Mouse (Mus musculus) macrophage (primary cell): ENCODE measurements around the gene Gm3336. TPM values are rescaled to one million over a fixed set of nuclear protein-coding genes. Genes with fewer than 3 reads are reported as not detected.

ENCODE experiments used
- H3K27ac ChIP-seq: fragments of 350-480 bp; formaldehyde crosslinking; 2 replicates; pipeline ENCODE4 v1.9.0; 2021
- H3K36me3 ChIP-seq: fragments of 350-480 bp; formaldehyde crosslinking; 2 replicates; pipeline ENCODE4 v1.9.0; 2021; ENCODE audit errors: inconsistent target
- H3K4me3 ChIP-seq: fragments of 350-480 bp; formaldehyde crosslinking; 2 replicates; pipeline ENCODE4 v1.9.0; 2021; ENCODE audit errors: inconsistent target
- H3K79me2 ChIP-seq: fragments of 350-480 bp; formaldehyde crosslinking; 2 replicates; pipeline ENCODE4 v1.9.0; 2021; ENCODE audit errors: inconsistent target
- WGBS: methylation state at CpG from one replicate; pipeline ENCODE4 v1.1.7; 2026; ENCODE audit warnings: inconsistent platforms; ENCODE audit not compliant: missing documents; 5-methylcytosine and 5-hydroxymethylcytosine counted together
- polyA plus RNA-seq: library from polyadenylated mRNA; stranded (reverse); fragments of 250-400 nt; gene quantifications from 3 replicates; pipeline ENCODE4 v1.2.4, GENCODE M21; 2018; ENCODE audit warnings: inconsistent platforms

Gene Gm3336
- polyA plus RNA-seq, 1 experiment from 2014 or later: not detected

DNA sequence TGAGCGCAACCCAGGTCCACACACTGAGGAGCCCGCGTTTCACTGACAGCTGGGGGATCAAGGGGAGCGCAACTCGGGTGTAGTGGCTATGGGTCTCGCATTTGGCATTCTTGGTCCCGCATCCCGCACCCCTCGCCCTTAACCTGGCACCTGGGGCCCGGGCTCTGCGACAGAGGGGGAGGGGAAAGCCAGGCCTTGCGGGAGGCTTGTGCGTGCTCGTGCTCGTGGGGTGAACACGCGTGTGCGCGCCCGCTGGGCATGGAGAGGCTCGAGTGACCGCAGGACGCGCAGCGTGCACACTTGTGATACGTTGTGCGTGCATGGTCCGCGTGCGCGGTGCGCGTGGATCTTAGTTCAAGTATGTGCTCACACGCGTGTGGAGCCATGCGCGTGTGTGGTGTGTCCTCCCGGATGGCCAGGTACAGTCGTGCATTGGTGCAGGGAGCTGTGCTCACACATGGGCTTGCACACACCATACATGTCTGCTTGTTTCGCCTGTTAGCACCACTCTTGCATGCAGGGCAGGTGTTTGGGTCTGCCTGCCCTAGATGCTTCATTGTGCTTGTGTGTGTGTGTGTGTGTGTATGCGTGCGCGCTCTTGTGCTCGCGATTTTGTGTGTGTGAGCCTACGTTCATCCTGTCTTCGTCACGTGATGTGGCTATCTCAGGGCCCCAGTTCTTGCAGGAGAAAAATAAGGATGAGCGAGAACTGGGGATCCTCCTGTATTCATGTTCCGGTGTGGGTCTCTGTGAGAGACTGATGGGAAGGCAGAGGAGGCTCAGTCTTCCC lies 36.7 kb downstream of the Gm3336 start:
- Histone ChIP-seq H3K27ac (no peak overlapping the region), H3K4me3 (peak overlapping the region; percentile 58), H3K79me2 (peaks cover 6% of the 10 kb centered on the region; the same call in 1 of the 2 replicates), H3K36me3 (peaks cover 6% of the 10 kb centered on the region; the same call in 1 of the 2 replicates)
- 14% methylated on average over 50 of the region's 50 CpGs for WGBS

DNA sequence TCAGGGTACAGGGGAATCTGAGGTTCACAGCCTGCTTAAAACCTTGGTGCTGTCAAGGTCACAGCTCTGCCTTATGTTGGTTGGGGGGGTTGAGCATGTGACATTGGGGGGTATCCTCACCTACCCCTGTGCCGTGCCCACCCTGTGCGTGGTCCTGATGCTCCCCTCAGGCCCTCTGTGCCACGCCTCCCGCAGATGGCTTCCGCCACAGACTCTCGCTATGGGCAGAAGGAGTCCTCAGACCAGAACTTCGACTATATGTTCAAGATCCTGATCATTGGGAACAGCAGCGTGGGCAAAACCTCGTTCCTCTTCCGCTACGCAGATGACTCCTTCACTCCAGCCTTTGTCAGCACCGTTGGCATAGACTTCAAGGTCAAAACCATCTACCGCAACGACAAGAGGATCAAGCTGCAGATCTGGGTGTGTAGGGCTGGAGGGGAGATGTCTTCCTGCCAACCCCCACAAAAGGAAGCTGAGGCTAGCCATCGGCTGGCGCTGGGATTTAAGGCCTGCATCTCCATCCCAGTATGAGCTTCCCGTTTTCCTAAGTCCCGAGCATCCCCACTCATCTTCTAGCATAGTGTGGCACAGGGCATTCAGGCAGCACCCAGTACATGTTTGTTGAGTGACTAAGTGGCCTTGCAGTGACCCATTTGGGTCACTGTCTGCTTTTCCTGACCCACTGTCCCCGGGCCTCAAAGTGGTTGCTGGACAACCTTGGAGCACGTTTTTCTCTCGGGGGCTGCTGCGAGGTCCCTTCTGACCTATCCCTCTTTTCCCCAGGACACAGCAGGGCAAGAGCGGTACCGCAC lies 37.5 kb downstream of the Gm3336 start:
- Histone ChIP-seq H3K79me2 (peaks cover 6% of the 10 kb centered on the region; the same call in 1 of the 2 replicates), H3K4me3 (no peak overlapping the region), H3K36me3 (peaks cover 6% of the 10 kb centered on the region; the same call in 1 of the 2 replicates), H3K27ac (no peak overlapping the region)
- 84% methylated on average over 24 of the region's 24 CpGs for whole genome bisulfite sequencing

DNA sequence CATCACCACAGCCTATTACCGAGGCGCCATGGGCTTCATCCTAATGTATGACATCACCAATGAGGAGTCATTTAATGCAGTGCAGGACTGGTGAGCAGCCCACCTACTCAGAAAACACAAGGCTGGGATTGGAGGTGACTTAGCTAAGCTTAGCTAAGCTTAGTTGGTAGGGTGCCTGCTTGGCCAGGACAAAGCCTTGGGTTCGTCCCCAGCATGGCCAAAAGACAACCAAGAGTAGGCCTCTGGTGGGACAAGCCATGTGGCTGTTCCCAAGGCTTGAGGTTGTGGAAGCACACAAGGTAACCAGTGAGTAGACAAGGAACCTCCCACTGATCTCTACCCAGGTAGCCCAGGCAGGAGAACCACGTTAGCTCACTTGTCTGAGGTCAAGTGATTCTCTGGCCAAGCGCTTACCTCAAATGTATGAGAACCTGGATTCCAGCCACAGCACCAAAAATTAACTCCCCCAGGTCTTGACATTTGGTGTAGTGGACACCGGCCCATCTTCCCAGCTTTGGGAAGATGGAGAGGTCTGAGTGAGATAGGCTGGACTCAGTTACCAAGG lies 38.2 kb downstream of the Gm3336 start:
- no peak overlapping the region for H3K4me3 ChIP-seq
- WGBS: 92% methylated on average over 6 of the region's 6 CpGs
- no peak overlapping the region for H3K27ac ChIP-seq
- peaks cover 6% of the 10 kb centered on the region; the same call in 1 of the 2 replicates for H3K79me2 ChIP-seq
- H3K36me3 ChIP-seq: peaks cover 6% of the 10 kb centered on the region; the same call in 1 of the 2 replicates

DNA sequence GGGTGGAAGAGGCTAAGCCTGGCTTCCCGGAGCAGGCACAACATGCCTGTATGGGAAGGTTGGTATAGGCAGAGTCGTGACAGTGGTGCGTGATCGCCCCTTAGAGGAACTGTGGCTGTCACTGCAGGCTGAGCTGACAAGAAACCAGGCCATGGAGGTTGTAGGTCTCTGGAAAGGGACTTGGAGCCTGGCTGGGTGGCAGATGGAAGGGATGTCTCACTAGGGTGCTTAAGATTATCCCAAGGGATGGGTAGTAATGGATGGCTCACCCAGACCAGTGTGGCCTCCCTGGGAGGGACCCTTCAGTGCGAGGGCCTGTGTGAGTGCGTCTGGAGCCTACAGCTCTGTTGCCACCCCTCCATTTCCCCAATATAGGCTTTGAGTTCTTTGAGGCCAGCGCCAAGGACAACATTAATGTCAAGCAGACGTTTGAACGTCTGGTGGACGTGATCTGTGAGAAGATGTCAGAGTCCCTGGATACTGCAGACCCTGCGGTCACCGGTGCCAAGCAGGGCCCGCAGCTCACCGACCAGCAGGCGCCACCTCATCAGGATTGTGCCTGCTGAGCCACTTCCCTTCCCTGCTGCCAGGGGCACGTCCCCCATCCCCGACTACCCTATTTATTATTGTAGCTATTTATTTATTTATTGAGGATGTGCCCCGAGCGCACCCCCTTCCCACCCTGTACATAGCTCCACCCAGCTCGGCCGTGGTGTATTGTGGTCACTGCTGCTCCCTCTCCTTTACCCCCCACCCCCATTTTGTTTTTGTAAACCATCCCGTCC lies 39.4 kb downstream of the Gm3336 start:
- Histone ChIP-seq H3K27ac (no peak overlapping the region), H3K4me3 (no peak overlapping the region), H3K36me3 (peaks cover 6% of the 10 kb centered on the region; the same call in 1 of the 2 replicates), H3K79me2 (peaks cover 6% of the 10 kb centered on the region; the same call in 1 of the 2 replicates)
- WGBS: 86% methylated on average over 19 of the region's 22 CpGs

DNA sequence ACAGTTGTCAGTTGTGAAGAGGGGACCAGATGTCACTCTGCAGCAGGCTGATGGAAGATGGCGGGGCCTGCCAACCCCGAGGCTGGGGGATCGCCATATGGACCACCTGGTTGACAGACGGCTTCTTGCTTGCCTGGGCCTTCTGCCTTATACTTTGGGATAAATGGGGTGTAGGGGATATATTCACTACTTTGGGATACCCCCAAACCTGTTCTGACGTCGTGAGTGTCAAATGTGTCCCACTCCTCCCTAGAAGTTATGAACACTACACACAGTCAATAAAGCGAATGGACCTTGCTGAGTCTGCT lies 39.9 kb downstream of the Gm3336 start:
- Histone ChIP-seq H3K27ac (no peak overlapping the region), H3K4me3 (no peak overlapping the region), H3K36me3 (peaks cover 6% of the 10 kb centered on the region; the same call in 1 of the 2 replicates), H3K79me2 (peaks cover 6% of the 10 kb centered on the region; the same call in 1 of the 2 replicates)
- WGBS: 90% methylated on average over 7 of the region's 7 CpGs

DNA sequence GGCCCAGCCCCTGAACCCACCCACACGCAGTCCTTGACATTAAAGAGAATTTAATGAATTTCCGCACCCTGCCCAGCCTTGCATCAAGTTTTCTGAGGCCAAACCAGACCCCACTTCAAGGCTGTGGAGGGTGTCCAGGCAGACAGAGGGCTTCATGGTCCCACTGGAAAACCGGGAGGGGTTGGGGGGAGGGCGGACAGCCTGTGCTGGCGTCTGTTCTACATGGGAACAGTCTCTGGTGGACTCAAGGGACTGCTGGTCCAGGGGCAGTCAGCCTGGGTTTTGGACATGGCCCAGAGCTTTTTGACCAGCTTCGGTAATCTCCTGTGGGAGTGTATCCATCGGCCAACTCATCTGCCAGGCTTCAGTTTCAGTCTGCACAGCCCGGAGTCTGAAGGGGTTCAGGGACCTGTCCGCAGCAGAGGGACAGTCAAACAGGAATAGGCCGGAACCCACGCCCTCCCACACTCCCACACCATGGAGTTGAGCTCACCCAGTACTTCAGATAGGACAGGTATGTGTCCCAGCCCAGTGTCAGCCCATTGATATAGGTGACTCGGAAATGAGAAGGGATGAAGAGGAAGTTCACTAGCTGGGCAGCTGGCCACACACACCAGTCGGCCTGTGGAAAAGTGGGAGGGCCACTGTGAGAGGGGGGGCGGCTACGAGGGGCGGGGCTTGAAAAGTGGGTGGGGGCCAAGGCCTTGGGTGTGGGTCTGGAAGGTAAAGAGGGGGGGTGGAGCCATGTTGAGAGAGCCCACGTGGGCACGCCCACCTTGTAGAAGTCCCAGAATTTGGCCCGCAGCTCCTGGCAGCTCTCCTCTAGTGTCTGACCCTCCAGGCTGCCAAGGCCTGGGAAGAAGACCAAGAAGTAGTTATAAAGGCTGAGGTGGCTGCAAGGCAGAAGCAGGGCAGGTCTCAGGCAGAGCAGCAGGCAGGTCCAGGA lies 40.5 kb downstream of the Gm3336 start:
- Histone ChIP-seq H3K27ac (no peak overlapping the region), H3K79me2 (peaks cover 6% of the 10 kb centered on the region; the same call in 1 of the 2 replicates), H3K4me3 (no peak overlapping the region), H3K36me3 (peaks cover 6% of the 10 kb centered on the region; the same call in 1 of the 2 replicates)
- 82% methylated on average over 18 of the region's 19 CpGs for WGBS

DNA sequence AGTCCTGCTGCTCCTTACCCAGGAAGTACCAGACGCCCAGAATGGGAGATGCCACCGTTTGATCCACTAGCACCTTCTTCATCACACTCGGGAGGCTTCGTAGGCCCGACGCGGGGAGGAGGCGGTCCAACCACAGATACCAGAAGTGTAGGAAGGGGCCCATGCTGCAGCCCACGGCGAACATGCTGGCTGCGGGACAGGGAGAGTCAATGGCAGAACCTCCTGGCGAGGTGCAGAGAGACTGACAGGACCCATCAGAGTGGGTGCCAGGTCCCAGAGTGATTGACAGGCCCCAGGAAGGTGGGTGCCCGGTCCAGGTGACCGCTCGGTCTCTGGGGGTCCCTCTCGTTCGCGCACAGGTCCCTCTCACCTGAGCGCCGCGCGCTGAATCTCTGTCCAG lies 42.0 kb downstream of the Gm3336 start:
- WGBS: under 1% methylated on average over 22 of the region's 22 CpGs
- Histone ChIP-seq H3K27ac (peak overlapping the region; percentile 19; the same call in 1 of the 2 replicates), H3K79me2 (peaks cover 6% of the 10 kb centered on the region; the same call in 1 of the 2 replicates), H3K4me3 (peak overlapping the region; percentile 72), H3K36me3 (peaks cover 6% of the 10 kb centered on the region; the same call in 1 of the 2 replicates)

DNA sequence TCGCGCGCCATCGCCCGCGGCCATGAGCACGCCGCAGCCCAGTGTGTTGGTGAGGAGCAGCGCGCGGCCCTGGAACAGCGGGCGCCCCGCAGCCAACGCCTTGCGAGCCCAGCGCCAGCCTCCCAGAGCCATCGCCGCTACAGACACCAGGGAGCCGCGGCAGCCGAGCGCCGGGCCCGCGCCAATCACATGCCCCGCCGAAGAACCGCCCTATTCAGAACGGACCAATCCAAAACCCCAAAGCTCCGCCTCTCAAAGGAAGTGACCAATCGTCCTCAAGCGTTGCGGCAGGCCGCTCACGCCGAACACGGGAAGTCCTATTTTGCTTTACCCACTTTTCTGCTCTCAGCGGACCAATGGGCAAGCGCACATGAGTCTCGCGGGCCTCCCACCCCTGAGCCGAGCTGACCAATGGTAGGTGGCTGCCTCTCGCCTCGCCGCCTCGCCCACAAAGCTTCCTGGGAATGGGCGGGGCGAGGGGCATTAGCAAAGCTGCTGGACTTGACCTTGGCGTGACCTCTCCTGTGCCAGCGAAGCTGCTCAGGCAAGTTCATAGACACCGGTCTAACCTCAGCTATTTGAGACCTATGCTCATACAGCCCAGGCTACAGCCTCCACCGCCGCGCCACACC lies 42.5 kb downstream of the Gm3336 start, which contains the start of gene Mpv17l2:
Gene Mpv17l2 (minus strand): TSS at position 172 of the 632 bp plus-strand sequence.
- H3K36me3 ChIP-seq: peaks cover 6% of the 10 kb centered on the region; the same call in 1 of the 2 replicates
- peak within 1 kb of the TSS; percentile 72 for H3K4me3 ChIP-seq
- H3K79me2 ChIP-seq: peaks cover 4% of the 10 kb centered on the region; the same call in 1 of the 2 replicates
- peak within 1 kb of the TSS; percentile 61 for H3K27ac ChIP-seq
- WGBS: 1% methylated on average over 55 of the region's 55 CpGs

DNA sequence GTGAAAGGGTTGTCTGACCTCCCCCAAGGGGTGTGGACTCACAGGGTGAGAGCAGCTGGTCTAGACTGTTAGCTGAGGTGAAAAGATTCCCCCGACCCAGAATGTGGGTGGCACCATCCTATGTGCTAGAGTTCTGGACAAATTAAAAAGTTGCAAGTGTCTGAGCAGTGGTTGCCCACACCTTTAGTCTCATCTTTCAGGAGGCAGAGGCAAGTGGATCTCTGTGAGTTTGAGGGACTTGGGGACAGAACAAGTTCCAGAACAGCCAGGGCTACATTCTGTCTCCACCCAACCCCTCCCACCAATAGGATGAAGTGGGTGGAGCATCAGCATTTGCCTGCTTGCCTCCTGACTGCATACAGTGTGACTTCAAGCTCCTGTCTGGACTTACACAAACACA lies 43.8 kb downstream of the Gm3336 start:
- Histone ChIP-seq H3K79me2 (peaks cover 4% of the 10 kb centered on the region; the same call in 1 of the 2 replicates), H3K27ac (no peak overlapping the region), H3K4me3 (no peak overlapping the region), H3K36me3 (peaks cover 6% of the 10 kb centered on the region; the same call in 1 of the 2 replicates)
- WGBS: no CpG with 5 or more reads among the region's 1 CpGs

DNA sequence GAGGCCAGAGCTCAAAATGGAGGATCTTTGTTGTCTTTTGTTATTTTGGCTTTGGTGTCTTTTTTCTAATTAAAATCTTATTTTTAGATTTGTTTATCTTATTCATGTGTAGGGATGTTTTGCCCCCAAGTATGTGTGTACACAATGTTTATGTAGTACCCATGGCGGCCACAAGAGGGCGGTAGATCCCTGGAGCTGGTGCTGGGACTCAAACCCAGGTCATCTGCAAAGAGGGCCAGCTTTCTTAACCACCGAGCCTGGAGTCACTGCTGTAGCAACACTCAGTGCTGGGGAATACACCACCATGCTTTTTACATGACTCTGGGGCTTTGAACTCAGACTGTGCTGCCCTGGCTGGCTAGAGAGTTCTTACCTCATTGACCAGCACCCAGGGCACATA lies 45.0 kb downstream of the Gm3336 start:
- Histone ChIP-seq H3K36me3 (peaks cover under 1% of the 10 kb centered on the region; the same call in 1 of the 2 replicates), H3K4me3 (no peak overlapping the region), H3K27ac (no peak overlapping the region), H3K79me2 (peaks cover 4% of the 10 kb centered on the region; the same call in 1 of the 2 replicates)
- 2% methylated on average over 3 of the region's 3 CpGs for WGBS

DNA sequence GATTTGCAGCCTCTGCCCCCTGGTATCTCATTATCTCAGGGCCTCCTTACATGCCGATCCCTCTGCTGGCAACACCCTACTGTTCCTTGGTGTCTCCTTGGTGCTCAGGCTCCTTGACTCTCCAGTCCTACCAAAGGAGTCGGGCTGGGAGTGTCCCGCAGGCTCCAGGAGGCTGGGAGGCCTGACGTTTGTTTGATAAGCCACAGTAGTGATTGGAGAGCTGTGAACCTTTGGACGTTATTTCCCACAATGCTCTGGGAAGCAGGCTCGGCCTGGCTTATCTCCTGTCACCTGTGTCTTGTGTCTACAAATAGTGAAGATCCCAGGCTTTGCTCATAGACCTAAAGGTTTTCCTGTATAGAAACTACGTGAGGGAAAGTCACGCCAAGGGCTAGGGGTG lies 45.7 kb downstream of the Gm3336 start:
- peaks cover 4% of the 10 kb centered on the region; the same call in 1 of the 2 replicates for H3K79me2 ChIP-seq
- H3K27ac ChIP-seq: no peak overlapping the region
- no peaks in the 10 kb centered on the region for H3K36me3 ChIP-seq
- no peak overlapping the region for H3K4me3 ChIP-seq
- 93% methylated on average over 8 of the region's 8 CpGs for WGBS

DNA sequence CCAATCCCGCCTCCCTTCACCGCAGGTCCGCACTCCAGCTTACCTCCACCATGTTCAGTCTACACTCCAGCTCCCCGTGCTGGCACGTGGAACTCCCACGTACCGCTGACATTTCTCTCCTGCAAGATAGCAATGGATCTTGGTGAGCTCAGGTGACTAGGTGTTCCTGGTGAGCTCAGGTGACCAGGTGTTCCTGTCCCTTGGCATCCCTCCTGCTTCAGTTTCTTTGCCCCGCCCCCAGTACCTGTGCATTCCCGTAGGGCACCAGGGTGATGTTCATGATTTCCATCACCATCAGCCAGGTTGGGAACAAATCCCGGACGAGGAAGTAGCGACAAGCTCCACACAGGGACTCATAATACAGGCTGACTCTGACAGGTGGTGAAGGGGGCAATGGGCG lies 46.3 kb downstream of the Gm3336 start:
- H3K4me3 ChIP-seq: no peak overlapping the region
- peaks cover 4% of the 10 kb centered on the region; the same call in 1 of the 2 replicates for H3K79me2 ChIP-seq
- 87% methylated on average over 13 of the region's 13 CpGs for WGBS
- no peaks in the 10 kb centered on the region for H3K36me3 ChIP-seq
- H3K27ac ChIP-seq: no peak overlapping the region
